Mouse (Mus musculus): ENCODE measurements around the gene Gas2l2.

Gene Gas2l2

DNA sequence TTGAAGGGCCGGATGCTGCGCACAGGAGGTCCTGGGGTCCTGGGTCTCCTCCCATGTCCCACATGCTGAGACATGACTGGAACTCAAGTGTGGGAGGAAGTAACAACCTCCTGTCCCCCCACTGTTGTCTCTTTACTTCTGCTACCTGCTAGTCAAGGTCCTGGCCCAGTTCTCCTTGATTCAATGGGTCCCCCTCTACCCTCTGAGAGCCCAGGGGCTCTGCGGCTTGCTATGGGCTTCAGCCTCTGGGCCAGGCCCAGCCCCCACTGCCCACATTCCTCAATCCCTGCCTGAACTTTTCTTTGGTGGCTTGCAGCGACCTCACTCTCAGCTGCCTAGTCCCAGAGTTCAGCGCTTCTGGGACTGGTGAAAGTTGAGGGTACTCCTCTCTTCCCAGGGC lies at the start of gene Gas2l2:
Gas2l2 (minus strand) TSS at position 101 of the 400 bp plus-strand sequence.
- DNase-seq (ENCODE audit: low spot score): no peak

DNA sequence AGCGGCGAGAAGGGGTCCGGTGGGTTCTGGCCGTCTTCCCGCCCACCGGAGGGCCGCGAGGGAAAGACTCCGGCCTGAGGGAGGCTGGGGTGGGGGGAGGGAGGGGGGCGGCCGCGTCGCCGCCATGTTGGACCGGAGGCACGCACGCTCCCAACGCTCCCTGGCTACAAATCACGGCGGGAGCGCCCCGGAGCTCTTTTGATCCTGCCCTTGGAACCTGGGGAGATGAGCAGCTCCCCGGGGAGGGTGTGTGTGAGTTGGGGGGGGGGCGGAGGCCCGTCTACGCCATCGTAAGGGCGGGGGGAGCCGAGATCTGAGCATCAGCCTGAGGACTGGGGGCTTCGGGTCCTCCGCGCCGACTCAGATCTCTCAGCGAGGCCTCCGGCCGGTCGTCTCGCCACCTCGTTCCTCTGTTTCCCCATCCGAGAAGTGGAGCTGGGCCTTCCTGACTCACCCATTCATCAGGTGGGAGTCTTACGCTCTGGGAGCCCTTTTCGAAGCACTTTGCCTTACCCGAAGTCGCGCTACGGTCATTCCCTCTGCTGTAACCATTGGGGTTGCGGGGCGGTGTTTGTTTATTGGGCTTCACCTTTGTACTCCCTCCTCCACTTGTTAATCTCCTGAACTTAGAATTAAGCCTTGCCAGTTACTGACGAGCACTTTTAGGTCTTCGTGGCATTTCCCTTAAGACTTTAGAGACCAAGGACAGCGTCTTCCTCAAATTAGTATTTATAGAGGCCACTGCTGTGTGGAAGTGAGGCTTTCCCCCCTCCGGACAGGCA lies 44.2 kb upstream of the Gas2l2 start:
- DNase-seq (ENCODE audit: low spot score): peak; percentile 35

DNA sequence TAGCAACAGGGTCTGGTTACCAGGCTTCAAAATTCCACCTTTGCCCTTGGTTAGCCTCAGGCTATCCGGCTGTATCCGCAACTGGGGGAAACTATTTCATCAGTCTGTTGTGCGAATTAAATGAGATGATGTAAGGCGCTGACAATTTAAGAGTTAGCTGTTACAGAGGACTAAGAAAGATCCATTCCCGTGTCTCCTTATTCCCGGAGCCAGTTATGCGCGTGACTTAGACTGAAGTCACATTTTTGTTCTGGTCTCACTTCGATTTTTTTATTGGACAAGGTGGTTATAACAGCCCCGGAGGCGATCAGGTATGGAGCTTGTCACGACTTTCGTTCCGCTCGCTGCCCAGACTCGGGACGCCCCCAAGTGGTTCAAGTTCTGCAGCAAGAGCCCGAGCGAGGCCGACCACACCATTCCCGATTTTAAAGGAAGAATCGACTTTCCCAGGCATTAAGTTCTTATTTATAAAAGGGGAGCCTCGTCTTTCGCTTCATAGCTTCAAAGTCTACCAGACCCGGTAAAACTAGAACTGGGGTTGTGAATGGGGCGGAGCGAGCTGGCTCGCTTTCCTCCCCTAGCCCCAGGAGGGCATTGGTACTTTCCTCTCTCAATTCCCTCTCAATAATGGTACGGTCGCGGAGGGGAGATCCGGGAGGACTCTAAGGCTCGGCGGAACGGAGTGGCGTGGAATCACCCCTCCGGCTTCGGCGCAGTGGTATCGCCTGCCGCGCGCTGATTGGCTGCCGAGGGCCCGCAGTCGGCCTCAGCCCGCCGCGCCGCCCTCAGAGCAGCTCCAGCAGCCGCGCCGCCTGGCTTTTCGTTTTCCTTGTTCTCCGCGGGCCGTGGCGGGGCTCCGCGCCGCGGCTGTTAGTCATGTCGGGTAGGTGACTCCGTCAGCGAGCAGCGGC lies 43.3 kb upstream of the Gas2l2 start, which contains the start of gene Taf15:
Taf15 (plus strand) TSS at position 763 of the 911 bp plus-strand sequence.
- peak; percentile 98 for DNase-seq (ENCODE audit: low spot score)

DNA sequence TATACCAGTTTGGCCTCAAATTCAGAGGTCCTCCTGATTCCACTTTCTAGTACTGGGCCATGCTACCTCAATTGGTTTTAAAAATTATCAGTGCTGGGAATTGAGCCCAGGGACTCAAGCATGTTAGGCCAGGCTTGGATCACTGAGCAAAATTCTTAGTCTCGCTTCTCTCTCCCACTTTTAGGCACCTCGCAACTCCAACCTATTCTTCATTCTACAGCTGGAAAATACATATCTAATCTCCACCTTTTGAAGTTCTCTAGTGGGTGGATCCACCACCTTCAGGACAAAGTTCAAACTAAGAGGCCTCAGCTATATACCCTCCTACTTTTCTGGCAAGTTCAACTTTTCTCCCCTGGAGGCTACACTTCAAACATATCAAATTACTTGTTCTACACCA lies 42.5 kb upstream of the Gas2l2 start:
- DNase-seq (ENCODE audit: low spot score): no peak

DNA sequence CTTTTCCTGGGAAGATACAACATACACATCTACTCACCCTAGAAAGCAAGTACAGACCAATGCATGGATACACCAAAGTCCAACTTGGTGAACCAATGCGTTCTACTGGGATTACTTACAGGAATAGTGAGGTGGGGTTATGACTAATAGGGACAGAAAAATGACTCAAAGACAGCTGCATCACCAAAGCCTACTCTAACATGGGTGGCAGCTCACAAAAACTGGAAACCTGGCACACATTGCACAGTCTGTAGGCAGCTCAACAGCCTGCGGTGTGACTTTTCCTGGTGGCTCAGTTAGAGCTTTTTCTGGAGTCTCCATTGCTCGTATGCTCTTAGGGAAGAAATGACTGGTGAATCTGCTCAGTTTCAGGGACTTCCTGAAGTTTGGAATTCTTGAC lies 39.5 kb upstream of the Gas2l2 start:
- DNase-seq (ENCODE audit: low spot score): no peak

DNA sequence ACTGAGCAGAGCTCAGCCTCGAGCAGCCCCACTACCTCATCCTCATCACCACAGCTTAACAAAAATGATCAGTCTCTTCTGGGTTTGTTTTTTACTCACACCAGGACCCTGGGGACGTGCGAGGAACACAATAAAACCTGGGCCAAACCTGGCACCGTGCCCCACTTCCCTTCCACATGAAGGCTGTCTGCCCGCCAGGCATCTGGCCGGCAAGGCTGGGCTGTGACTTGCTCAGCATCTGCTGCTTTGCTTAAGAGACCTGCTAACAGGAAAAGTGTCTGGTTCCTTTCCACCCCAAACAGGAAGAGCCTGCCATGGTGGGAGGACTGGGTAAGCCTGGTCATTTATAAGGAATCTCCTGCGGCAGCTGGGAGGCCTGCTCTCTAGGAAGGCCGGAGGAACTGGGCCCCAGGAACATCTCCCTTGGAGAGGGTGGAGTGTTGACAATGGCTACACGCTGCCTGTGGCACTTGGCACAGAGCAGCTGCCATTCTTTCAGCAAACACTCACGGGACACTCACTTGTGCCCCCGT lies 37.9 kb upstream of the Gas2l2 start:
- no peak for DNase-seq (ENCODE audit: low spot score)

DNA sequence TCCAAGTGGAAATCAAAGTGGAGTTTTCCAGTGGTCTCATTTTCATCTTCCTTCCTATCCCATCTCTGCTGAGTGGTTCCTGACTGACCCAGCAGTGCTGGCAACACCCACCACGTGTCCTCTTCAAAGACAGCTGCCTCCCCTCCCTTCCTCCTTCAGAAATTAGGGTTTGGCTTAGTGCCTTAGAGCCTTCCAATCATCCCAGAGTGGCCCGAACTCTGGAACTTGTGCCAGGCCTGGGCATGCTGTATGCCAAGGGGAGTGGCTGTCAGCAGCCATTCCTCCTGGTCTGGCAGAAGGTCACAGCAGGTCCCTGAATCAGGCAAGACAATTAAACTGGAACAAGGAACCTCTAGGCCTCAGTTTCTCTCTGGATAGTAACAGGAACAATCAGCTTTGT lies 36.7 kb upstream of the Gas2l2 start:
- DNase-seq (ENCODE audit: low spot score): no peak

DNA sequence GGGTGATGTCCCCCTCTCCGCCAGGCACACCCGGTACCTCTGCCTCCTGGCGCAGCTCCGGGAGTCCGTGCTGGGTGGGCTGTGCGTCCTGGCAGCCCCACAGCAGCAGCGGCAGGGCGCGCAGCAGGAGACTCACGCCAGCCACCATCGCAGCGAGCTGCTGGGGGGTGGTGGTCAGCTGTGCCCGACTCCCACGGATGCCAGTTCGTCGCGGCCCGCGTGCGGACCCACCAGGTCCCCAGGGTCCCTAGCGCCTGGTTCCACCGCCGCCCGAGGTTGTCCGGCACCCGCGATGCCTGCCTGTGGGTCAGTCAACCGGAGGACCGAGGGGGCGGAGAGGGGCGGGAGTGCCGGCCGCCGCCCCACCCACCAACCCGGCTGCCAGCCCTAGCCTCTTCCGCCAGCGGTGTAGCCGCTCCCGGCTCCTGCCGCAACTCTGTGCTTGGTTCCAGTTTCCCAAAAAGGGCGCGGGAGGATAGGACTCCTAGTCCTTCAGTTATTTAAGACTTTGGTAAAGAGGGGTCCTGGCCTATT lies 33.5 kb upstream of the Gas2l2 start, which contains the start of gene Mmp28:
Mmp28 (minus strand) TSS at position 361 of the 534 bp plus-strand sequence.
- no peak for DNase-seq (ENCODE audit: low spot score)

DNA sequence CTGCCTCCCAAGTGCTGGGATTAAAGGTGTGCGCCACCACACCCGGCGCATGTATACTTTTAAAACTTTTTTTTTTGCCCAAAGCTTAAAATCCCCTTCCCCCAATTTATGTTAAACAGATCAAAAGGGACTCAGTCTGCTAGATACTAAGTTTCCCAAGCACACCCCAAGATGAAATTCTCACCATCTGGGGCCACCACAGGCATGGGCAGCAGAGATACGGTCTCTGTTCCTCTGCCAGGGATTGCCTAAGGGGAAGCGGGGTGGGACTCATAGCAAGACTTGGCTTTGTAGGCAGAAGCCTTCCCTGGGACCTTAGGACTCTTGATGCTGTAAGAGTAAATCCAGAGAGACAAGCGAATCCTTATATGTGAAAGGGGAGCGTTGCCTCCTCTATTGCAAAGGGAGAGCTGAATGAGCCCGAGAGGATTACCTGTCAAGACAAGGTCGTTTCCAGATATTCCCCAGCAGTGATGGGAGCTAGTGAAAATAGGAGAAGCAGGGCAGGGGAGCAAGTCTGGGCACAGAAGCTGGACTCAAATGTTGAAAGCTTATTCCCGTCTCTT lies 32.3 kb upstream of the Gas2l2 start:
- no peak for DNase-seq (ENCODE audit: low spot score)

DNA sequence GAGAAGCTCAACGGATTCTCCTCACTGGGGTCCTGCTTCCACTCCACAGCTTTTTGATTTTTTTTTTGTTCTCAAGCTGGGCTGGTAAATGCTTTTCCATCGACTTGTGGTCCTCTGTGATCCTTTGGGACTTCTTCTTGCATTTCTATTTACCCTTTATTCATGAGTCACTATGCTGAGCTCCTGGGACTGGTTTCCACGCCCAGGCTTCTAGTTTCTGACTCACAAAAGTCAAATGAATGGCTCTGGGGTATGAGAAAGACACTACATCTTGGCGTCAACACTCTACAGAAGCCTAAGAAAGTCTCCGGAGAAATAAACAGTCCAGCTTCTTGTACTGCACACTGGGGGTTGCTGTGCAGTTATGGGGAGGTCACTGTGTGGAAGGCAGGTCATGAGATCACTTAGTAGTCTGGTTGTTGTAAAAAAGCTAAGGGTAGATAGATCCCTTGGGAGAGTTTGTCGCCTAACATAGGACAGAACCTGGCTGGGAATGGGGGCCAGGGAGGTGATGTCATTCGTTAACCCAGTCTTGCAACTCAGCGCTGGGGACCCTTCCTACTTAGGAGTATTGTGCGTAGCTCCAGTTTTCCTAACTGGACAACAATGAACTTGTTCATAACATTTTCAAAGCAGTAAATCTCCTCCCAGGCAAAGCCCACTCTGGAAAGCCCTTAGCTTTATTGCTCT lies 28.8 kb upstream of the Gas2l2 start:
- no peak for DNase-seq (ENCODE audit: low spot score)

DNA sequence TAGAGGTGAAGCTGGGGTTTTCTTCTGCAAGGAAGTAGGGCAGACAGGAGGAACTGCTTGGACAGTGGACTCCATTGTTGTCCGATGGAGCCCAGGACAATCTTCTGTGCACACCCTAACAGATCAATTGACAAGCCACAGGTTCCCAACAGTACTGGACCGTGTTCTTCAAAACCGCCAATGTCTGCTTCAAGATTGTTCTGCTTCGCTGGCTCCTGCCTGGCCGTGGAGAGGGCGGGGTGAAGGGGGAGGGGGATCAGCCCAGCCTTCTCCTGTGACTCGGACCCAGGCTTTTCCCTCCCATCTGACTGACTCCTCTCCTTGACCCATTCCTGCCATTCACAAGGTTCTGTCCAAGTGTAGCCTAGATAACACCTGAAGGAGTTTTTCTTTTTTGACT lies 28.0 kb upstream of the Gas2l2 start:
- no peak for DNase-seq (ENCODE audit: low spot score)

DNA sequence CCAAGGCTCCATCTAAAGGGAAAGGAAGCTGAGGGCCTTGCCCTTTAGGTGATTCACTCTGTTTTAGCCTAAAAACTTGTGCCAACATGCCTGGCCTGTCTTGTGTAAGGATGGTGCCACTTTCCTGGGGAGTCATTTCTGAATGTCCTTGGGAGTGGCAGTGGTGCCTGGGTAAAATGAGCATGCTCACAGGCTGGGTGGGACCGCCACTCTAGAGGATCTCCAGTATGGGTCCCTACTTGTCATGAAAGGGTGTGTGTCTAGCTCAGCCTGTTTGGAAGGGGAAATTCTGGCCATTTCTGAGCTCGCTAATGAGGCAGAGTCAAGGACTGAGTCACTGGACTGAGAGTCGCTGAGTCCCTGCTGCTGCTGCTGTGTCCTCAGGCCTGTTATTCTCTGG lies 26.4 kb upstream of the Gas2l2 start:
- no peak for DNase-seq (ENCODE audit: low spot score)

DNA sequence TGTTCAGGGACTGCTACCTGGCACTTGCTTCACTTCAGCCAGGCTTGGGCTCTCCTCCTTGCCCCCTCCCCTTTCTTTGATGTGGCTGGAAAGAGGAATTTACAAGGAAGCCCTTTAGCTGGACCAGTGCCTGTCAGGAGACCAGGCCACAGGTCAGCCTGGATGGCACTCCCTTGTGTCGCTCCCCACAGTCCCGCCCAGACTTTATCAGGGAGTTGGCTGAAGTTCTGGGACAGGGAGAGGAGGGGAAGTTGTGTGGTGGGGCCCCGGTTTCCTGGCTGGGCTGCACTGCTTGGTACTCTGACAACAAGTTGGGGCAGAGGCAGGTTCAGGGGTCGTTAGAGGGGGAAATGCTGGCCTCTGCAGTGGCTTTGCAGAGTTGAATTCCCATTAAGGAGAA lies 25.3 kb upstream of the Gas2l2 start:
- no peak for DNase-seq (ENCODE audit: low spot score)

DNA sequence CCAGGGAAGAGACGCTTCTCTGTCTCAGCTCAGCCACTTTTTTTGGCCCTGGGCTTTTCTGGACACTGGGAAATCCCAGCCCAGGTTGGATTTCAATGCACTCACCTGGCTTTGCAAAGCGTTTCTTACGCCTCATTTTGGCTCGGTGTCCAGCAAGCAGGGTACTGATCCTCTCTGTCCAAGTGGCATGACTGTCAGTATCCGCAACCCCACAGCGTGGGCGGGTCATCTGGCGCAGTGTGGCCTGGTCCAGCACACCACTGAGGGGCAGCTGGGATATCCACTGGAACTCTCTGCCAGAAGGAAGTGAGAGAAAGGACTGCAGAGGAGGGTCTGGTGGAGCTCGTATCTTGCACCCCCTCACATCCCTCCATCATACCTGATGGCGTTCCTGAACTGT lies 22.0 kb upstream of the Gas2l2 start:
- no peak for DNase-seq (ENCODE audit: low spot score)

DNA sequence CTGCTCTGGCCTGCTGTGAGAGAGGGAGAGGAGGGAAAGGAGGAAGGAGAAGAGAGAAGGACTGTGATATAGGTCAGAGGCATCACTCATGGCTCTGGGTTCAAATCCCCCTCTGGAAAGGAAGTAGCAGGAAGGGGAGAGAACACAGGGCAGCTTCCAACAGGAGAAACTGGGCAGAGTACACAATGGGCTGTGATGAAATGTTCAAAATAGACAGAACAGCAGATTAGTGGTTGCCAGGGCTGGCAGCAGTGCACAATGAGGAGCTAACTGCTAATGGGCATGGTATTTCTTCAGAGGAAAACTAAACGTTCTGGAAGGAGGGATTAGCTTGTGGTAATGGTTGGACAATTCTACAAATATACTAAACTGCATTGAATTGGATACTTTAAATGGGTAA lies 21.3 kb upstream of the Gas2l2 start:
- DNase-seq (ENCODE audit: low spot score): no peak

DNA sequence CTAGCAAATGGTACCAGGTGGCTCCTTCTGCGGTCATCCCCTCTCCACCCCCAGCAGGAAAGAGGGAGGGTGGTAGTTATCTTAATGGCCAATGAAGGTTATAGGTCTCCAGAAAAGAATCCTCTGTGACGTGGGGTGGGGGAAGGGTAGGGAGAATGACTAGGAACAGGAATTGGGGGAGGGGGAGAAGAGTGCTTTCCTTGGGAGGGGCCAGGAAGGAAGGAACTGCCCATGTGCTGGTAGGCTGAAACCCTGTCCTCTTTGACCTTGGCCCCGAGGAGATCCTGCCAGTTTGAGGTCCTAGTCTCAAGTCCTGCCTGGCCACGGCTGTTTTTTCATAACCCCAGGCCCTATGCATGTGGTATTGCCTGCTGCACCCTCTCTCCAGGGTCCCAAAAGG lies 20.0 kb upstream of the Gas2l2 start:
- no peak for DNase-seq (ENCODE audit: low spot score)

DNA sequence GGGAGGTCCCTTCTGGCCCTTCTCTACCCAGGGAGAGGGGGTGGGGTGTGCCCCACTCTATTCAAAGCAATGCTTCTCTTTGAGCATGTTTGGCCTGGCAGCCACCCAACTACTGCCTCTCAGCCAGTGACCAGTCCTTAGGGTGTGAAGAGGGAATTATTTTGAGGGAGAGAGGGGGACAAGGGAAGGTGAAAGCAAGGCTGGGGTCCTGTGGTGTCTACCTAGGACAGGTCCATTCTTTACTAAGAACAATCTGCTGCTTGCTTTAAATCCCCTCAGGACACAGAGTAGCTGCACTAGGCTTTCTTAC lies 19.6 kb upstream of the Gas2l2 start:
- no peak for DNase-seq (ENCODE audit: low spot score)

DNA sequence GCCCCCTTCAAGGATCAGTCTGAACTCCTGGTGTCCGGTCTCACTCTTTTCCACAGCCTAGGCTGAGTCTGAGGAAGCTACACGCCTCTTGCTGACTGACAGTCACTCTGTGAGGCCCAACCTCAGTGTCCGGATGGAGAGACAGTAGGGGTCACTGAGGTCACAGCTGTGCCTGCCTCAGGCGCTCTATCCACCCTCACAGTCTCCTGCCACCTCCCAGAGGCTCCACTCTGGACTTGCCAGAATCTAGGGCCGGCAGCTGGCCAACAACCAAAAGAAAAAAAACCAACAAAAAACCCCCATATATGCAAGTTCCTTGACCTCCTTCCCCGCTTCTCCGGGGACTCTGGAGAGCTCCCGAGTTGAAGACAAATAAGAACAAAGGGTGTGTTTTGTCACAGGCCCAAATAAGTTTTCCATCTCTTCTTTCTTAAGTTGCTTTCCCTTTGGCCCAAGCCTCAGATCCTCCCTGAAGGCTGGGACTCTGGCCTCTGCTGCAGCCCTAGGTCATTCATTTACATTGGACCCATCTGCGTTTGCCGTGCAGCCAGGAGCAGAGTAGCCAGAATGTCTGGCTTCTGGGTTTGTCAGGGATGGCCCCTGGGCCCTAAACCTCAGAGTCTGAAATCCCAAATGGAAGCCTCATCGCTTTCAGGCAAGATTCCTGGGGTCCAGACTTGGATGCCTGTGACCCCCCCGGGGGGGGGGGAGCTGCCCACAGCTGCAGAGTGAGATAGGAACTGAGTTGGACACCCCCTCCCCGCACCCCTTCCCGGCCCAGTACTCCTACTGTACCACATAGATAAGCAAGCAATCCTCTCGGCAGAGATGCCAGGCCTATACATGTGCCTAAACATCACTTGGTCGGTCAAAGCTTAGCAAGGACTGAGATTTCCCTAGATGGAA lies 19.0 kb upstream of the Gas2l2 start:
- DNase-seq (ENCODE audit: low spot score): no peak

DNA sequence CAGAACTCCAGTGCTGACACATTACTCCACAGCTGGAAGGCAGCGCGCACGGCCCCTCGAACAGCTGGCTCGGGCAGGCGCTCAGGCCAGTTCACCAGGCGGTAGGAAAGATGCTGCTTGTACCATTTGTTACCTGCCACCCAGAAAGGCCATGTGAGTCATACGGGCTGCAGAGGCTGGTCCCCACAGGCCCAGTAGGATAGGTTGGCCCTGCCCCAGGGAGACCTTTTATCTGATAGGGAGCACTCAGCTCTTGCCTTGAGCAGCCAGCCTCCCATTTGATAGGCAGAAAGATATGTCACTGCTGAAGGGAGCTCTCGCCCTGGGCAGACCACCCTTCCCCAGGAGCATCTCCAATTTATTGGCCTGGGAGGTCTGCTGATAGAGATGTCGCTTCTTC lies 18.4 kb upstream of the Gas2l2 start:
- DNase-seq (ENCODE audit: low spot score): no peak

DNA sequence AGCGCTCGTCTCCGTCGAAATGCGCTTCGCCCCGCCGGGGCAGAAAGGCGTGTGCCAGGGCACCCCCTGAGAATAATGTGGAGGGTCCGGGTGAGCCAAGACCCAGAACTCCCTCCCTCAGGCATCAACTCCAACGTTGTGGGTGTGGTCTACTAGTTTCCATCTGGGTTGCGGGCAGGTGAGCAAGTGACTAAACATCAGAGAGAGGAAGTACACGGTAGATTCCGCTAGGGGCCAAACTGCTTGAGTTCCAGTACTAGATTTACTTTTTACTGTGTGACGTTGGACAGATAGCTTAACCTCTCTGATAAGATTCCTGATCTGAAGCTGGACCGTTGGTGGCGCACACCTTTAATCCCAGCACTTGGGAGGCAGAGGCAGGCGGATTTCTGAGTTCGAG lies 15.7 kb upstream of the Gas2l2 start:
- DNase-seq (ENCODE audit: low spot score): no peak

DNA sequence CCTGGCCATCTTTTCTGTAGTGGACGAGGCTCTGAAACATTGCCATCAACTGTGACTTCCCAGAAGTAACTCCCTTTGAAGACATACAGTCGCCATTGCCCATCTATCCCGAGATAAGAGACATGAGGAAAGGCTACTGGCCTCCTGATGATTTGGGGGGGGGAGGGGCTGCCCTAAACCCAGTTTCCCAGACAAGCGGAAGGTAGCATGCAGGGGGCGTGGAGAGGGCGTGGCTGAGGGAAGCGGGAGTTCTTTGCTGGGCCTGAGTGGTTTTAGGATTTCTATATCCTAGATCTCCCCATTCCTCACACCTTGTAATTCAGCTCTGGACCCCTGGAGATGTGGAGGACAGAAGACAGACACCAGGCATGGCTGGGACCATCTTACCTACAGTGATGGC lies 14.6 kb upstream of the Gas2l2 start:
- DNase-seq (ENCODE audit: low spot score): no peak
